Mouse (Mus musculus): Measurements from ENCODE around the gene Mpped1.

DNA sequence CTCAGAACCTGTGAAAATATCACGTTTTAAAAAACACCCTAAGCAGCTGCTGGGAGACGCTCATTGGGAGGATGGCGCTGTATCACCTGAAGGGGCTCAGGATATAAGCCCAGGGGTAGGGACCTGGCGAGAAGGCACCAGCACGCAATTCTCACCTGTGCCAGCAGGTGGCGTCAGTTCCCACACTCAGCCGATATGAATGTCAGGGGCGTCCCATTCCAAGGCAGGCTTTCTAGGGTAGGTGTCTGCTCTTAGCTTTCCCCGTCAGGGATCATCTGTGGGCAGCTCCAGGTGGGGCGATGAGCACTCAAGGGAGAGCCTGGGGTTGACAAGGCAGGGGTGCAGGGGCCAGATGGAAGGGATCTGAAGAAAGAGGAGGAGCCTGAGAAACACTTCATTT is 18.6 kb upstream of the Mpped1 start:
- TF ChIP-seq GATA1 (IDR thresholded peaks at IDR 0.05; ENCODE audit: borderline replicate concordance, low read length): no peak
- no peak for TF ChIP-seq POLR2AphosphoS5 (IDR thresholded peaks at IDR 0.05; ENCODE audit: insufficient replicate concordance, low read depth, low read length)
- TF ChIP-seq CTCF (IDR thresholded peaks at IDR 0.05; ENCODE audit: low read depth, low read length): no peak
